13 mouse cellular contexts compared by ENCODE assay signal in genomic region chr10:43666262-43667085, GRCm38 (mm10).
A peak's percentile ranks its signal among the peaks of the same experiment; 100 is the strongest.
DNase-seq lines count a peak whose midpoint lies in the region; ATAC-seq and TF ChIP-seq lines count a peak whose summit lies in the region.
"Had no signal": no experiment of that assay in that cellular context is flagged by ENCODE, and none has a peak within 500 bp of the region (broad histone marks: within the 10 kb centered on the region; RNA-seq: fewer than 3 reads in every experiment).

No protein-coding gene starts in this region.

- H3K27ac ChIP-seq in lung, embryonic 16.5 days (ENCODE audit: low read length) = no peak overlapping the region
- H3K27ac ChIP-seq in liver, embryonic 14.5 days = peak overlapping the region; percentile 86
- H3K27ac ChIP-seq in stomach, embryonic 15.5 days = no peak overlapping the region
- H3K27ac ChIP-seq: hindbrain, embryonic 15.5 days had no signal

- no peaks in the 10 kb centered on the region for H3K27me3 ChIP-seq in lung, embryonic 16.5 days (ENCODE audit: control insufficient read depth, insufficient read depth, low read depth, low read length)
- H3K27me3 ChIP-seq in liver, embryonic 14.5 days (ENCODE audit: control insufficient read depth, insufficient read depth, low read length) = no peaks in the 10 kb centered on the region
- H3K27me3 ChIP-seq in stomach, embryonic 15.5 days (replicated peaks) = no peaks in the 10 kb centered on the region
- H3K27me3 ChIP-seq: hindbrain, embryonic 15.5 days had no signal

- no peak for TF ChIP-seq CTCF in lung, adult 2 months (IDR thresholded peaks at IDR 0.05; ENCODE audit: insufficient read depth, low read length)
- TF ChIP-seq CTCF in liver, embryonic 14.5 days (IDR thresholded peaks at IDR 0.05; ENCODE audit: low read depth) = peak; percentile 25; the same call in 1 of the 2 replicates

- peaks cover 13% of the 10 kb centered on the region for H3K4me1 ChIP-seq in lung, embryonic 16.5 days (replicated peaks; ENCODE audit: control insufficient read depth, insufficient read depth, low read length)
- H3K4me1 ChIP-seq in lung, adult 2 months (ENCODE audit: control insufficient read depth, insufficient read depth, low read length) = 0 out of 2 replicates have a peak, but pooled peaks cover 2% of the 10 kb centered on the region
- peaks cover 69 to 73% of the 10 kb centered on the region in 2 experiments for H3K4me1 ChIP-seq in liver, embryonic 14.5 days (replicated peaks; ENCODE audit: control insufficient read depth in 2 of 2, insufficient read depth in 2 of 2, low read length in 1 of 2)
- 0 out of 2 replicates have a peak, but pooled peaks cover 10% of the 10 kb centered on the region for H3K4me1 ChIP-seq in stomach, embryonic 15.5 days
- H3K4me1 ChIP-seq: hindbrain, embryonic 15.5 days had no signal

- no peak for TF ChIP-seq EP300 in liver, embryonic 14.5 days (IDR thresholded peaks at IDR 0.05; ENCODE audit: low read depth)

- DNase-seq in lung, adult 2 months = no peak
- peak; percentile 65 to 76 (median 67) for DNase-seq in liver, embryonic 14.5 days (ENCODE audit: low read depth in 3 of 3, low spot score in 3 of 3)
- no peak for DNase-seq in adrenal gland, postnatal 10 days
- no peak for DNase-seq in kidney, postnatal 4 days
- DNase-seq: gastrocnemius, postnatal 14 days; kidney, postnatal 10 days; right cerebral cortex, postnatal 4 days; thymus, postnatal 25 days had no signal

- peak; percentile 59 for ATAC-seq in lung, embryonic 16.5 days (ENCODE audit: low read depth)
- ATAC-seq in erythroblast, adult 5-6 weeks (replicated peaks; ENCODE audit: low FRiP score, poor library complexity, severe bottlenecking) = peak; percentile 82
- ATAC-seq in liver, embryonic 14.5 days (ENCODE audit: insufficient read depth) = peak; percentile 86
- peak; percentile 59 for ATAC-seq in stomach, embryonic 15.5 days (ENCODE audit: insufficient read depth, low FRiP score, low read depth)
- ATAC-seq: activated CD4-positive, CD25-positive, alpha-beta regulatory T cell, adult 4 months had no signal

- WGBS in lung, embryonic 16.5 days = 56% methylated on average over 9 of the region's 9 CpGs
- 70% methylated on average over 9 of the region's 9 CpGs for WGBS in lung, adult 2 months
- WGBS in liver, embryonic 14.5 days (ENCODE audit: insufficient replicate concordance) = 35% methylated on average over 9 of the region's 9 CpGs
- WGBS in stomach, embryonic 15.5 days = 65% methylated on average over 9 of the region's 9 CpGs

- no peak overlapping the region for H3K4me2 ChIP-seq in lung, embryonic 16.5 days (ENCODE audit: low read depth, low read length)
- peak overlapping the region; percentile 85 for H3K4me2 ChIP-seq in liver, embryonic 14.5 days (ENCODE audit: low read depth)
- peak overlapping the region; percentile 25; the same call in 1 of the 2 replicates for H3K4me2 ChIP-seq in stomach, embryonic 15.5 days

- no peak for TF ChIP-seq POLR2A in lung, adult 2 months (IDR thresholded peaks at IDR 0.05; ENCODE audit: borderline replicate concordance, extremely low read depth, low read depth, low read length)

- no peak overlapping the region for H3K4me3 ChIP-seq in lung, embryonic 16.5 days (ENCODE audit: low read length)
- H3K4me3 ChIP-seq in lung, adult 2 months (replicated peaks; ENCODE audit: extremely low read depth, low read depth, low read length) = no peak overlapping the region
- H3K4me3 ChIP-seq in liver, embryonic 14.5 days (ENCODE audit: insufficient read depth in 1 of 2, low read depth in 2 of 2, low read length in 2 of 2) = peak overlapping the region; percentile 49 to 63
- H3K4me3 ChIP-seq in stomach, embryonic 15.5 days (replicated peaks) = no peak overlapping the region
- H3K4me3 ChIP-seq: hindbrain, embryonic 15.5 days had no signal

- H3K36me3 ChIP-seq in lung, embryonic 16.5 days (ENCODE audit: control insufficient read depth, insufficient read depth, low read length) = no peaks in the 10 kb centered on the region
- H3K36me3 ChIP-seq in liver, embryonic 14.5 days (replicated peaks; ENCODE audit: control insufficient read depth, insufficient read depth, low read depth) = no peaks in the 10 kb centered on the region
- H3K36me3 ChIP-seq in stomach, embryonic 15.5 days = no peaks in the 10 kb centered on the region
- H3K36me3 ChIP-seq: hindbrain, embryonic 15.5 days had no signal

- no peaks in the 10 kb centered on the region for H3K9me3 ChIP-seq in lung, embryonic 16.5 days (ENCODE audit: control insufficient read depth, low read length)
- H3K9me3 ChIP-seq in liver, embryonic 14.5 days (ENCODE audit: control insufficient read depth, low read length) = no peaks in the 10 kb centered on the region
- no peaks in the 10 kb centered on the region for H3K9me3 ChIP-seq in stomach, embryonic 15.5 days
- H3K9me3 ChIP-seq: hindbrain, embryonic 15.5 days had no signal

- H3K9ac ChIP-seq in lung, embryonic 16.5 days (ENCODE audit: low read length) = no peak overlapping the region
- peak overlapping the region; percentile 63 for H3K9ac ChIP-seq in liver, embryonic 14.5 days (replicated peaks)
- no peak overlapping the region for H3K9ac ChIP-seq in stomach, embryonic 15.5 days
- H3K9ac ChIP-seq: hindbrain, embryonic 15.5 days had no signal

Comparison
In these comparisons a context has a peak if more than half of its experiments do, and no peak if none do; other contexts are left out.
1. H3K4me3 ChIP-seq: peak in liver, embryonic 14.5 days (2 of 2); none in lung, embryonic 16.5 days (single experiment), lung, adult 2 months (single experiment) and stomach, embryonic 15.5 days (single experiment).
2. DNase-seq: peak in liver, embryonic 14.5 days (3 of 3); none in lung, adult 2 months (single experiment), adrenal gland, postnatal 10 days (single experiment) and kidney, postnatal 4 days (0 of 2).
3. Peak in every context shown above with its lines, with median percentiles within 50 percentile points of each other: ATAC-seq.